Mouse (Mus musculus): ENCODE measurements around the gene Acbd6. TPM values are rescaled to one million over a fixed set of nuclear protein-coding genes. Genes with fewer than 3 reads are reported as not detected.

The Acbd6 gene
- polyA plus RNA-seq, 1 experiment from 2014 or later = 71.0 TPM

DNA sequence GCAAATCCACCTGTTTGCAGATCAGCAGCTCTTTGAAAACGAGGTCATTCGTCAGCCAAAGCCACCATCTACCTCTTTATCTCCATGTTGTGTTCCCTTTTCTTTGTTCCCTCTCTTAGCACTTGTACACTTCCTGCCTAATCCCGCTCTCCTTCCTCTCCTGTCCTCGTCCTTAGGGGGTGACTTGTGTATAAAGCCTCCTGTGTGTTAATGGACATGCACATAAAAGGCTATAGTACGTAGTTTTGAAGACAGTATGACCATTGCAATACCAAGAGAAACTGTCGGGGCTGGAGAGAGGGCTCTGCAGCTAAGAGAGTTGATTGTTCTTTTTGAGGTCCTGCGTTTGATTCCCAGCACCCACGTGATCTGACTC is 48.2 kb downstream of the Acbd6 start:
- ATAC-seq (ENCODE audit: low FRiP score) (no peak), DNase-seq (ENCODE audit: low spot score, missing footprints) (no peak)
- Histone ChIP-seq H3K27me3 (ENCODE audit: control insufficient read depth, insufficient read depth, low read length) (no peaks in the 10 kb centered on the region), H3K9ac (ENCODE audit: low read length) (no peak overlapping the region), H3K27ac (ENCODE audit: low read depth, low read length) (no peak overlapping the region; the same call in 1 of the 2 replicates), H3K4me2 (no peak overlapping the region), H3K36me3 (ENCODE audit: control insufficient read depth, insufficient read depth, low read length) (no peaks in the 10 kb centered on the region), H3K9me3 (ENCODE audit: control insufficient read depth, low read length) (no peaks in the 10 kb centered on the region), H3K4me1 (ENCODE audit: control insufficient read depth, insufficient read depth, low read length) (peaks cover 4% of the 10 kb centered on the region; the same call in 1 of the 2 replicates), H3K4me3 (ENCODE audit: low read depth, low read length) (no peak overlapping the region)
- 69% methylated on average over 8 of the region's 8 CpGs for WGBS

DNA sequence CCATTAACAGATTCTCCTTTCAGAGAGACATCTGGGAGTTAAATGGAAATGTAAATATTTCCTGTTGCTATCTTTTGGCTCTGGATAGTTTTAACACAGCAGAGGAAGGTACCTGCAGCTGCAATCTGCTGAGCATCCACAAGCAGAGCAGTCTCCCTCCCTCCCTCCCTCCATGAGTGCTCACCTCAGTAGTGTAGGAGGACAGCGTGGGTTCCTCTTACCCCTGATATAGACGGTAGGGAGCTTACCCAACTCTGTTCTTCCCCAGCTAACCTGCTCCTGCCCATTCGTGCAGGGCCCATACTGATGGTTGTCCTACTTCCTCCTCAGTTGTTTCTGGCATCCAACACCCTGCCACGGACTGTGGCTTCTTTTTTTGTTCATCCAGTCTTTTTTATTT is 50.6 kb downstream of the Acbd6 start:
- ATAC-seq (ENCODE audit: low FRiP score) (no peak), DNase-seq (ENCODE audit: low spot score, missing footprints) (no peak)
- Histone ChIP-seq H3K27me3 (ENCODE audit: control insufficient read depth, insufficient read depth, low read length) (no peaks in the 10 kb centered on the region), H3K4me2 (no peak overlapping the region), H3K9me3 (ENCODE audit: control insufficient read depth, low read length) (no peaks in the 10 kb centered on the region), H3K36me3 (ENCODE audit: control insufficient read depth, insufficient read depth, low read length) (no peaks in the 10 kb centered on the region), H3K9ac (ENCODE audit: low read length) (no peak overlapping the region), H3K4me1 (ENCODE audit: control insufficient read depth, insufficient read depth, low read length) (peaks cover 4% of the 10 kb centered on the region; the same call in 1 of the 2 replicates), H3K27ac (ENCODE audit: low read depth, low read length) (no peak overlapping the region), H3K4me3 (ENCODE audit: low read depth, low read length) (no peak overlapping the region)
- 72% methylated on average over 4 of the region's 4 CpGs for WGBS

DNA sequence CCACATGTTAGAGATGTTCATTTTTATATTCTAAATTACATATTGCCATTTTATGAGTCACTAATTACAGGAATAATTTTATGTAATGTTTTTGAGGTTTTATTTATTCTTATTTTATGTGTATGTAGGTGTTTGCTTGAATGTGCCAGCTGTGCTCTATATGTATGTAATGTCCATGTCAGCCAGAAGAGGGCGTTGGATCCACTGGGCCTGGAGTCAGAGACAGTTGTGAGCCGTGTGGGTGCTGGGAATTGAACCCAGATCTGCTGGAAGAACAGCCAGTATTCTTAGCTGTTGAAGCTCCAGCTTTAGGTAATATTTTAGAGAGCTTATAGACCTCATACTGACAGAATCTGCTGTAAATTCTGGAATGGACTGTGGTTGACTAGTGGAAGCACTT is 56.5 kb downstream of the Acbd6 start:
- DNase-seq (ENCODE audit: low spot score, missing footprints) (no peak), ATAC-seq (ENCODE audit: low FRiP score) (no peak)
- H3K4me2 ChIP-seq = no peak overlapping the region
- H3K9ac ChIP-seq (ENCODE audit: low read length) = no peak overlapping the region
- no peak overlapping the region for H3K27ac ChIP-seq (ENCODE audit: low read depth, low read length)
- no peaks in the 10 kb centered on the region for H3K4me1 ChIP-seq (ENCODE audit: control insufficient read depth, insufficient read depth, low read length)
- 61% methylated on average over 2 of the region's 2 CpGs for WGBS
- H3K36me3 ChIP-seq (ENCODE audit: control insufficient read depth, insufficient read depth, low read length) = no peaks in the 10 kb centered on the region
- H3K4me3 ChIP-seq (ENCODE audit: low read depth, low read length) = no peak overlapping the region
- H3K9me3 ChIP-seq (ENCODE audit: control insufficient read depth, low read length) = no peaks in the 10 kb centered on the region
- no peaks in the 10 kb centered on the region for H3K27me3 ChIP-seq (ENCODE audit: control insufficient read depth, insufficient read depth, low read length)

DNA sequence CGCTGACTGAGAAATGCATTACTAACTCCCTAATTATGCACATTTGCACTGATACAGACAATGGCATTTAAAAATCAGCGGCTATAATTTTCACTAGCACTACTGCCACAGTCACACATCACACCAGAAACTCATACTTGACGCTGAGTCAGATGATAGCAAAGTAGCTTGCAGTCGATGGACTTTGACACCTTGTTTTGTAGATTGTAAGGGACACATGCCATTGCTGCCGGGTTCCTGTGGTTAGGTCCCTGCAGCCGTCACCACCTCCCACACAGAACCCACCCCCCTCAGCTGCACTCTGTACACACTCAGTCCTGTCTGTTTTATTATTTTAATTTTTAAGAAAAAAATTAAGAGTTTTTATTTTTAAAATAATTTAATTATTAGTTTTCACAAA is 63.2 kb downstream of the Acbd6 start:
- H3K36me3 ChIP-seq (ENCODE audit: control insufficient read depth, insufficient read depth, low read length) = no peaks in the 10 kb centered on the region
- no peak overlapping the region for H3K4me2 ChIP-seq
- no peak overlapping the region for H3K4me3 ChIP-seq (ENCODE audit: low read depth, low read length)
- 93% methylated on average over 6 of the region's 6 CpGs for WGBS
- no peaks in the 10 kb centered on the region for H3K27me3 ChIP-seq (ENCODE audit: control insufficient read depth, insufficient read depth, low read length)
- no peak overlapping the region for H3K27ac ChIP-seq (ENCODE audit: low read depth, low read length)
- no peaks in the 10 kb centered on the region for H3K4me1 ChIP-seq (ENCODE audit: control insufficient read depth, insufficient read depth, low read length)
- DNase-seq (ENCODE audit: low spot score, missing footprints) (no peak), ATAC-seq (ENCODE audit: low FRiP score) (no peak)
- H3K9me3 ChIP-seq (ENCODE audit: control insufficient read depth, low read length) = no peaks in the 10 kb centered on the region
- H3K9ac ChIP-seq (ENCODE audit: low read length) = no peak overlapping the region

DNA sequence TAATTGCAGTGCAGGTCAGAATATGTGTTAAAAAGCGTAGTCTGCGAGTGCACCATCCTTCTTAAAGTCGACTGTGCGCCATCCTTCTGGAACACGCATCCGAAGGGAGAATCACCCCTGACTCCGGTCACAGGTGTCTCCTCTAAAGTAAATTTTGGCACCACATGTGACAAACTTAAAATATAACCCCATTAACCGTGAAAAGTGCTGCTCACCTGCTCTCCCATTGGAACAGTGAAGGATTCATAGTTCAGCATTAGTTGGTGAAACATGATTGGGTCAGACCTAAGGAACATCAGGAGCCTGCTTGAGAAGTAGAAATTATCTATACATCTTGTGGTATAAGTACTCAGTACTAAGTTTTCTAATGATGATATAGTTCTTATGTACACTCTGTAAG is 65.3 kb downstream of the Acbd6 start:
- H3K4me3 ChIP-seq (ENCODE audit: low read depth, low read length) = no peak overlapping the region
- no peaks in the 10 kb centered on the region for H3K4me1 ChIP-seq (ENCODE audit: control insufficient read depth, insufficient read depth, low read length)
- 94% methylated on average over 8 of the region's 8 CpGs for WGBS
- no peak overlapping the region for H3K9ac ChIP-seq (ENCODE audit: low read length)
- ATAC-seq (ENCODE audit: low FRiP score) (no peak), DNase-seq (ENCODE audit: low spot score, missing footprints) (no peak)
- H3K36me3 ChIP-seq (ENCODE audit: control insufficient read depth, insufficient read depth, low read length) = no peaks in the 10 kb centered on the region
- no peak overlapping the region for H3K4me2 ChIP-seq
- no peaks in the 10 kb centered on the region for H3K9me3 ChIP-seq (ENCODE audit: control insufficient read depth, low read length)
- H3K27me3 ChIP-seq (ENCODE audit: control insufficient read depth, insufficient read depth, low read length) = no peaks in the 10 kb centered on the region
- no peak overlapping the region for H3K27ac ChIP-seq (ENCODE audit: low read depth, low read length)

DNA sequence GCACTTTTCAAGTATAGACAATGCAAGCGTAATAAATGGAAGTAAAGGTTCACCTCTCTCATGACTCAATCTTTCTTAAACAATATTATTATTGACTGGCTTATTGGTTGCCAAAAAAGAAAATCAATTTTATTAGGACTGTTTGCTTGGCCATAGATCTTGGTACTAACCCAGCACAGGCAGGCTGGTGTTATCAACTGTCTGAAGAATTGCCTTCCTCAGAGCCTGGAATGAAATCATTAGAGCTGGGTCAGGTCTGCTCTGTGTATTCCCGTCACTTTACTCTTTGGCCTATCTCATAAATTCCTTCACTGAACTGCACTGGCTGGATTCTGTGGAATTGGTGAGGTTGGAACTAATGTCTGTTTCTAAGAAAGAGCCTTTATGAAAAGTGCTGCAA is 69.8 kb downstream of the Acbd6 start:
- no peaks in the 10 kb centered on the region for H3K36me3 ChIP-seq (ENCODE audit: control insufficient read depth, insufficient read depth, low read length)
- H3K9me3 ChIP-seq (ENCODE audit: control insufficient read depth, low read length) = no peaks in the 10 kb centered on the region
- H3K9ac ChIP-seq (ENCODE audit: low read length) = no peak overlapping the region
- no peaks in the 10 kb centered on the region for H3K27me3 ChIP-seq (ENCODE audit: control insufficient read depth, insufficient read depth, low read length)
- H3K4me2 ChIP-seq = no peak overlapping the region
- no peak overlapping the region for H3K4me3 ChIP-seq (ENCODE audit: low read depth, low read length)
- ATAC-seq (ENCODE audit: low FRiP score) (no peak), DNase-seq (ENCODE audit: low spot score, missing footprints) (no peak)
- H3K4me1 ChIP-seq (ENCODE audit: control insufficient read depth, insufficient read depth, low read length) = no peaks in the 10 kb centered on the region
- 89% methylated on average over 2 of the region's 2 CpGs for WGBS
- no peak overlapping the region for H3K27ac ChIP-seq (ENCODE audit: low read depth, low read length)

DNA sequence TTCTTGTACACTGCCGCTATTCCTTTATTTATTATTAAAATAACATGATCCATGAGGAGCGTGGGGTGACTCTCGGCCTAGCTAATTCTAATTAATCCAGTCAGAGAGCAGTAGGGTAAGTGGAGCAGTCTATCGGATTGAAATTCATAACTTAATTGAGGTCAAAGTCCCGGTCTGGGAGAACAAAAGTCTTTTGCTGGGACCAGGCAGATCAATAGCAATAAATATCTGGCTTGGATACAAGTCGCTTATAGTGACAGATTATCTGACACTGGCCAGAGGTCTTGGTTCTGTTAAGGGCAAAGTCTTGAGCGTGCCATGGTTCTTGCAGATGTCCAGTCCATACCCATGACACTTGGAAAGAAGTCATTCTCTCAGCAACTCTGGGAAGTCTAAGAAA is 78.7 kb downstream of the Acbd6 start:
- no peaks in the 10 kb centered on the region for H3K36me3 ChIP-seq (ENCODE audit: control insufficient read depth, insufficient read depth, low read length)
- no peak overlapping the region for H3K4me3 ChIP-seq (ENCODE audit: low read depth, low read length)
- no peaks in the 10 kb centered on the region for H3K9me3 ChIP-seq (ENCODE audit: control insufficient read depth, low read length)
- H3K27ac ChIP-seq (ENCODE audit: low read depth, low read length) = no peak overlapping the region
- DNase-seq (ENCODE audit: low spot score, missing footprints) (no peak), ATAC-seq (ENCODE audit: low FRiP score) (no peak)
- no peak overlapping the region for H3K4me2 ChIP-seq
- no peaks in the 10 kb centered on the region for H3K4me1 ChIP-seq (ENCODE audit: control insufficient read depth, insufficient read depth, low read length)
- no peak overlapping the region for H3K9ac ChIP-seq (ENCODE audit: low read length)
- no peaks in the 10 kb centered on the region for H3K27me3 ChIP-seq (ENCODE audit: control insufficient read depth, insufficient read depth, low read length)
- WGBS = 86% methylated on average over 7 of the region's 7 CpGs

DNA sequence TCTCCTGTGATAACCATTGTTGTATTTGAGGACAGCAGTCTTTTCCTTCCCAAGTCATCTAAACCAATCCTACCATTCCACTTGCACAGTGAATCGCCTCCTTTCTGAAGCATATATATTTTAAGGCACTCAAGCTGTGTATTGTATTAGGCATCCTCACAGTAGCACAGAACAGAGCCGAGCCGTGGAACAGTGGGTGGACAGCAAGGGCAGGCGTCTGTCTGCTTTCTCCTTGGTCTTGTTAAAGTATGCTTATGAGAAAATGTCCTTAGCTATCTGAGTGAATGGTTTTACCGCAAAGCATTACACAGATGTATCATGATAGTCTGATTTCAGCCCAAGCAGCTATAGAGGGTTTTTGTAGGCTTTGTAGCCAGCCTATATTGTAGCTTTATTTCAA is 87.9 kb downstream of the Acbd6 start:
- Histone ChIP-seq H3K4me1 (ENCODE audit: control insufficient read depth, insufficient read depth, low read length) (peaks cover 11% of the 10 kb centered on the region), H3K4me3 (ENCODE audit: low read depth, low read length) (no peak overlapping the region), H3K4me2 (no peak overlapping the region), H3K36me3 (ENCODE audit: control insufficient read depth, insufficient read depth, low read length) (no peaks in the 10 kb centered on the region), H3K9me3 (ENCODE audit: control insufficient read depth, low read length) (no peaks in the 10 kb centered on the region), H3K27ac (ENCODE audit: low read depth, low read length) (no peak overlapping the region), H3K27me3 (ENCODE audit: control insufficient read depth, insufficient read depth, low read length) (no peaks in the 10 kb centered on the region), H3K9ac (ENCODE audit: low read length) (no peak overlapping the region)
- no peak for ATAC-seq (ENCODE audit: low FRiP score)
- 84% methylated on average over 5 of the region's 5 CpGs for WGBS
- DNase-seq (ENCODE audit: low spot score, missing footprints) = peak; percentile 81

DNA sequence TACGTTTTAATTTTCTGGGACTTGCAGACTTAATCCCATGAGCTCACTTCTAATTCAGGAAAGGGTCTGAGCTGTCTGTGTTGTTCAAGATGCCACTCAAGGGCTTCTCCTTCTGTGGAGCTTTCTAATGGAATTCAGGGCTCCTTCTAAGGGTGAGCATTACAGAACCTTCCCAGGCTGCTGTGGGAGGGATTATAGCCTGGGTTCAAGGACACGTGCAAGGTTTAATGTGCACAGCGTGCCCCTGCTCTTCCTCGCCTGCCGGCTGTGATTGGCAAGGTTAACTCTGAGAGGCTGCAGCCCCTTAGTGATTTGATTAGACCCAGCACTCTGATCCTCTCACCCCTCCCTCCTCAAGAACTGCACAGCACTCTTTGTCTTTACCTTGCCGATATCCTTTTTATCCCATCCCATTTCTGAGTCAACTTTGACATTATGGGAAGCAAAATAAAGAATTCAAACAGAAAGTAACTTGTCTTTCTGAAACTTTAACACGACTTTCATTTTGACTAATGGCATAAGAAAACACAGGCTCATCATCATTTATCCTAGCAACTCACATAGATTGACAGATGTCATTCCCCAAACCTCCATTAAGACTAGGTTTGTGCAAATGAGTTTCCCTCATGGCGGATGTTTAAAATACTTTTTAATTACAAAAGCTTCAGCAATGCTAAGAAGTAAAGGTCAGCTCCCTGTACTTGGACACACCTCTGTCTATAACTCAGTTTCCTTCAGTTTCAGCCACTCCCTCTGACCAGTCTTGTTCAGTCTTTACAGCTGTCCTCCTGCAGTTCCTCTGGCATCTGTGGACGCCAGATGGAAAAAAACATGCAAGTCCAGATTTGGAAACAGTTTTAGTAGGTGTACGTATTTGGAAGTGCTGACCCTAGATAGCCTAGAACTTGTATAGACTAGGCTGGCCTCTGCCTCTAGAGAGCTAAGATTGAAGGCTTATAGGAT is 88.7 kb downstream of the Acbd6 start:
- Histone ChIP-seq H3K27me3 (ENCODE audit: control insufficient read depth, insufficient read depth, low read length) (no peaks in the 10 kb centered on the region; the same call in 1 of the 2 replicates), H3K9me3 (ENCODE audit: control insufficient read depth, low read length) (no peaks in the 10 kb centered on the region), H3K4me1 (ENCODE audit: control insufficient read depth, insufficient read depth, low read length) (peaks cover 11% of the 10 kb centered on the region), H3K9ac (ENCODE audit: low read length) (no peak overlapping the region), H3K36me3 (ENCODE audit: control insufficient read depth, insufficient read depth, low read length) (no peaks in the 10 kb centered on the region), H3K4me3 (ENCODE audit: low read depth, low read length) (no peak overlapping the region), H3K27ac (ENCODE audit: low read depth, low read length) (no peak overlapping the region), H3K4me2 (no peak overlapping the region)
- DNase-seq (ENCODE audit: low spot score, missing footprints) = peak; percentile 88
- 50% methylated on average over 10 of the region's 10 CpGs for WGBS
- ATAC-seq (ENCODE audit: low FRiP score) = peak; percentile 81

All from midbrain, embryonic 11.5 days (tissue).